Mouse (Mus musculus): Measurements from ENCODE around the gene Cacna2d1. TPM values are rescaled to one million over a fixed set of nuclear protein-coding genes. Genes with fewer than 3 reads are reported as not detected.

Cacna2d1 gene
- polyA plus RNA-seq, 1 experiment = 0.09 TPM

GRCm38 (mm10) chr5:15935831-15936710 lies 1.6 kb downstream of the Cacna2d1 start:
- Histone ChIP-seq H3K4me3 (ENCODE audit: insufficient read depth, low read length) (no peak overlapping the region), H3K4me1 (ENCODE audit: control insufficient read depth, insufficient read depth, low read length) (no peaks in the 10 kb centered on the region), H3K27ac (ENCODE audit: insufficient read depth, low read depth, low read length) (no peak overlapping the region)
- TF ChIP-seq POLR2A (IDR thresholded peaks at IDR 0.05; ENCODE audit: borderline replicate concordance, low read depth, low read length) = no peak
- no peak for TF ChIP-seq CTCF (IDR thresholded peaks at IDR 0.05; ENCODE audit: low read depth, low read length)

GRCm38 (mm10) chr5:15941191-15941725 lies 6.8 kb downstream of the Cacna2d1 start:
- TF ChIP-seq POLR2A (IDR thresholded peaks at IDR 0.05; ENCODE audit: borderline replicate concordance, low read depth, low read length) (no peak), CTCF (IDR thresholded peaks at IDR 0.05; ENCODE audit: low read depth, low read length) (no peak)
- Histone ChIP-seq H3K27ac (ENCODE audit: insufficient read depth, low read depth, low read length) (no peak overlapping the region), H3K4me3 (ENCODE audit: insufficient read depth, low read length) (no peak overlapping the region), H3K4me1 (ENCODE audit: control insufficient read depth, insufficient read depth, low read length) (no peaks in the 10 kb centered on the region)

GRCm38 (mm10) chr5:15942051-15942450 lies 7.6 kb downstream of the Cacna2d1 start:
- Histone ChIP-seq H3K4me3 (ENCODE audit: insufficient read depth, low read length) (no peak overlapping the region), H3K4me1 (ENCODE audit: control insufficient read depth, insufficient read depth, low read length) (no peaks in the 10 kb centered on the region), H3K27ac (ENCODE audit: insufficient read depth, low read depth, low read length) (no peak overlapping the region)
- TF ChIP-seq POLR2A (IDR thresholded peaks at IDR 0.05; ENCODE audit: borderline replicate concordance, low read depth, low read length) = no peak
- no peak for TF ChIP-seq CTCF (IDR thresholded peaks at IDR 0.05; ENCODE audit: low read depth, low read length)

- no peak for TF ChIP-seq POLR2A (IDR thresholded peaks at IDR 0.05; ENCODE audit: borderline replicate concordance, low read depth, low read length)
- no peak for TF ChIP-seq CTCF (IDR thresholded peaks at IDR 0.05; ENCODE audit: low read depth, low read length)
- Histone ChIP-seq H3K4me1 (ENCODE audit: control insufficient read depth, insufficient read depth, low read length) (no peaks in the 10 kb centered on the region), H3K4me3 (ENCODE audit: insufficient read depth, low read length) (no peak overlapping the region), H3K27ac (ENCODE audit: insufficient read depth, low read depth, low read length) (no peak overlapping the region)
Observed at GRCm38 (mm10) chr5:15948290-15949037, 14.0 kb downstream of the Cacna2d1 start.

- Histone ChIP-seq H3K4me3 (ENCODE audit: insufficient read depth, low read length) (no peak overlapping the region), H3K4me1 (ENCODE audit: control insufficient read depth, insufficient read depth, low read length) (no peaks in the 10 kb centered on the region), H3K27ac (ENCODE audit: insufficient read depth, low read depth, low read length) (no peak overlapping the region)
- TF ChIP-seq POLR2A (IDR thresholded peaks at IDR 0.05; ENCODE audit: borderline replicate concordance, low read depth, low read length) = no peak
- no peak for TF ChIP-seq CTCF (IDR thresholded peaks at IDR 0.05; ENCODE audit: low read depth, low read length)
Observed at GRCm38 (mm10) chr5:15959760-15960159, 25.3 kb downstream of the Cacna2d1 start.

- Histone ChIP-seq H3K4me3 (ENCODE audit: insufficient read depth, low read length) (no peak overlapping the region), H3K4me1 (ENCODE audit: control insufficient read depth, insufficient read depth, low read length) (no peaks in the 10 kb centered on the region), H3K27ac (ENCODE audit: insufficient read depth, low read depth, low read length) (no peak overlapping the region)
- TF ChIP-seq POLR2A (IDR thresholded peaks at IDR 0.05; ENCODE audit: borderline replicate concordance, low read depth, low read length) = no peak
- TF ChIP-seq CTCF (IDR thresholded peaks at IDR 0.05; ENCODE audit: low read depth, low read length) = no peak
Observed at GRCm38 (mm10) chr5:15961866-15962265, 27.4 kb downstream of the Cacna2d1 start.

- TF ChIP-seq POLR2A (IDR thresholded peaks at IDR 0.05; ENCODE audit: borderline replicate concordance, low read depth, low read length) (no peak), CTCF (IDR thresholded peaks at IDR 0.05; ENCODE audit: low read depth, low read length) (no peak)
- no peak overlapping the region for H3K27ac ChIP-seq (ENCODE audit: insufficient read depth, low read depth, low read length)
- no peaks in the 10 kb centered on the region for H3K4me1 ChIP-seq (ENCODE audit: control insufficient read depth, insufficient read depth, low read length)
- H3K4me3 ChIP-seq (ENCODE audit: insufficient read depth, low read length) = no peak overlapping the region
Observed at GRCm38 (mm10) chr5:15966888-15967287, 32.4 kb downstream of the Cacna2d1 start.

- no peaks in the 10 kb centered on the region for H3K4me1 ChIP-seq (ENCODE audit: control insufficient read depth, insufficient read depth, low read length)
- H3K4me3 ChIP-seq (ENCODE audit: insufficient read depth, low read length) = no peak overlapping the region
- H3K27ac ChIP-seq (ENCODE audit: insufficient read depth, low read depth, low read length) = no peak overlapping the region
- no peak for TF ChIP-seq CTCF (IDR thresholded peaks at IDR 0.05; ENCODE audit: low read depth, low read length)
- TF ChIP-seq POLR2A (IDR thresholded peaks at IDR 0.05; ENCODE audit: borderline replicate concordance, low read depth, low read length) = no peak
Observed at GRCm38 (mm10) chr5:15971821-15972220, 37.3 kb downstream of the Cacna2d1 start.

- Histone ChIP-seq H3K27ac (ENCODE audit: insufficient read depth, low read depth, low read length) (no peak overlapping the region), H3K4me1 (ENCODE audit: control insufficient read depth, insufficient read depth, low read length) (no peaks in the 10 kb centered on the region), H3K4me3 (ENCODE audit: insufficient read depth, low read length) (no peak overlapping the region)
- TF ChIP-seq CTCF (IDR thresholded peaks at IDR 0.05; ENCODE audit: low read depth, low read length) = no peak
- no peak for TF ChIP-seq POLR2A (IDR thresholded peaks at IDR 0.05; ENCODE audit: borderline replicate concordance, low read depth, low read length)
Observed at GRCm38 (mm10) chr5:15972351-15972750, 37.9 kb downstream of the Cacna2d1 start.
